Mouse (Mus musculus) megakaryocyte progenitor cell, adult 5-6 weeks (primary cell): ENCODE measurements around the gene Notch2. TPM values are rescaled to one million over a fixed set of nuclear protein-coding genes. Genes with fewer than 3 reads are reported as not detected.
A peak's percentile ranks its signal among the peaks of the same experiment; 100 is the strongest.

Source experiments
- ATAC-seq: replicated peaks from 2 replicates; pipeline ENCODE4 v1.8.0; 2016; ENCODE audit warnings: mild to moderate bottlenecking, moderate TSS enrichment, inconsistent platforms; ENCODE audit not compliant: poor library complexity
- total RNA-seq, 2 experiments: library from RNA; stranded (forward) in 1 of 2; stranded (reverse) in 1 of 2; fragments of 157-497, 149-512 nt in 1 of 2; fragments of 200-1000 nt in 1 of 2; gene quantifications; 2 replicates each; pipeline versions ENCODE4 v1.2.3 to v1.2.4; 2015 to 2017

Gene Notch2
- total RNA-seq, 2 experiments from 2014 or later = 21.8 to 23.5 TPM

GRCm38 (mm10) chr3:98027371-98027774 is 14.0 kb downstream of the Notch2 start:
- ATAC-seq = peak; percentile 12

GRCm38 (mm10) chr3:98028072-98028471 is 14.7 kb downstream of the Notch2 start:
- ATAC-seq = no peak

- ATAC-seq = no peak
Observed at GRCm38 (mm10) chr3:98028936-98029335, 15.6 kb downstream of the Notch2 start.

GRCm38 (mm10) chr3:98031104-98031503 is 17.8 kb downstream of the Notch2 start:
- peak; percentile 32 for ATAC-seq

GRCm38 (mm10) chr3:98032191-98032590 is 18.9 kb downstream of the Notch2 start:
- peak; percentile 67 for ATAC-seq

GRCm38 (mm10) chr3:98032944-98033343 is 19.6 kb downstream of the Notch2 start:
- no peak for ATAC-seq

- peak; percentile 26 for ATAC-seq
Observed at GRCm38 (mm10) chr3:98034622-98035593, 21.6 kb downstream of the Notch2 start.

- ATAC-seq = no peak
Observed at GRCm38 (mm10) chr3:98036161-98036560, 22.8 kb downstream of the Notch2 start.

GRCm38 (mm10) chr3:98037151-98037550 is 23.8 kb downstream of the Notch2 start:
- no peak for ATAC-seq

GRCm38 (mm10) chr3:98038658-98039057 is 25.3 kb downstream of the Notch2 start:
- no peak for ATAC-seq

- no peak for ATAC-seq
Observed at GRCm38 (mm10) chr3:98039223-98039622, 25.9 kb downstream of the Notch2 start.

- peak; percentile 43 for ATAC-seq
Observed at GRCm38 (mm10) chr3:98039666-98040456, 26.5 kb downstream of the Notch2 start.

GRCm38 (mm10) chr3:98040836-98041235 is 27.5 kb downstream of the Notch2 start:
- no peak for ATAC-seq

GRCm38 (mm10) chr3:98042301-98042700 is 29.0 kb downstream of the Notch2 start:
- ATAC-seq = no peak

GRCm38 (mm10) chr3:98042955-98043456 is 29.7 kb downstream of the Notch2 start:
- ATAC-seq = no peak

GRCm38 (mm10) chr3:98043669-98044068 is 30.3 kb downstream of the Notch2 start:
- ATAC-seq = no peak

- ATAC-seq = no peak
Observed at GRCm38 (mm10) chr3:98044768-98045368, 31.5 kb downstream of the Notch2 start.

- peak; percentile 6; the same call in 1 of the 2 replicates for ATAC-seq
Observed at GRCm38 (mm10) chr3:98045465-98046148, 32.3 kb downstream of the Notch2 start.

- peak; percentile 93 for ATAC-seq
Observed at GRCm38 (mm10) chr3:98046305-98046704, 33.0 kb downstream of the Notch2 start.

- ATAC-seq = no peak
Observed at GRCm38 (mm10) chr3:98049671-98050070, 36.3 kb downstream of the Notch2 start.
